Mouse (Mus musculus): ENCODE results near the gene Tdrd5.
"Not testable (repeated sequence)": the region's sequence is repeated elsewhere in the genome, so short reads cannot be mapped to it uniquely, and the experiment has no call there.

Tdrd5 gene

GRCm38 (mm10) chr1:156251096-156251495 is 52.4 kb downstream of the Tdrd5 start:
- DNase-seq = not testable (repeated sequence)

- no peak for DNase-seq
These were observed 55.6 kb downstream of the Tdrd5 start for GRCm38 (mm10) chr1:156247893-156248292.

GRCm38 (mm10) chr1:156241713-156242348 is 61.6 kb downstream of the Tdrd5 start:
- DNase-seq = peak; percentile 73

GRCm38 (mm10) chr1:156241035-156241434 is 62.4 kb downstream of the Tdrd5 start:
- DNase-seq = peak; percentile 51

- no peak for DNase-seq
These were observed 72.3 kb downstream of the Tdrd5 start for GRCm38 (mm10) chr1:156231122-156231521.

- peak; percentile 45 for DNase-seq
These were observed 73.0 kb downstream of the Tdrd5 start for GRCm38 (mm10) chr1:156230339-156231089.

GRCm38 (mm10) chr1:156229448-156229847 is 74.0 kb downstream of the Tdrd5 start:
- peak; percentile 63 for DNase-seq

GRCm38 (mm10) chr1:156228728-156229127 is 74.7 kb downstream of the Tdrd5 start:
- DNase-seq = no peak

GRCm38 (mm10) chr1:156226903-156227302 is 76.6 kb downstream of the Tdrd5 start:
- no peak for DNase-seq

- DNase-seq = peak; percentile 35
These were observed 81.1 kb downstream of the Tdrd5 start for GRCm38 (mm10) chr1:156222205-156223000.

- DNase-seq = peak; percentile 65
These were observed 82.1 kb downstream of the Tdrd5 start for GRCm38 (mm10) chr1:156221327-156221726.

GRCm38 (mm10) chr1:156218573-156218972 is 84.9 kb downstream of the Tdrd5 start:
- DNase-seq = no peak

GRCm38 (mm10) chr1:156217941-156218340 is 85.5 kb downstream of the Tdrd5 start:
- DNase-seq = no peak

- peak; percentile 17 for DNase-seq
These were observed 86.1 kb downstream of the Tdrd5 start for GRCm38 (mm10) chr1:156217393-156217792.

- DNase-seq = no peak
These were observed 87.2 kb downstream of the Tdrd5 start for GRCm38 (mm10) chr1:156216249-156216648.

- peak; percentile 34 for DNase-seq
These were observed 88.8 kb downstream of the Tdrd5 start for GRCm38 (mm10) chr1:156214651-156215050.

GRCm38 (mm10) chr1:156212923-156213322 is 90.5 kb downstream of the Tdrd5 start:
- no peak for DNase-seq

- DNase-seq = no peak
These were observed 91.6 kb downstream of the Tdrd5 start for GRCm38 (mm10) chr1:156211809-156212317.
